Mouse (Mus musculus): ENCODE data around the gene Gm10112.
A peak's percentile ranks its signal among the peaks of the same experiment; 100 is the strongest.

Gm10112 gene

DNA sequence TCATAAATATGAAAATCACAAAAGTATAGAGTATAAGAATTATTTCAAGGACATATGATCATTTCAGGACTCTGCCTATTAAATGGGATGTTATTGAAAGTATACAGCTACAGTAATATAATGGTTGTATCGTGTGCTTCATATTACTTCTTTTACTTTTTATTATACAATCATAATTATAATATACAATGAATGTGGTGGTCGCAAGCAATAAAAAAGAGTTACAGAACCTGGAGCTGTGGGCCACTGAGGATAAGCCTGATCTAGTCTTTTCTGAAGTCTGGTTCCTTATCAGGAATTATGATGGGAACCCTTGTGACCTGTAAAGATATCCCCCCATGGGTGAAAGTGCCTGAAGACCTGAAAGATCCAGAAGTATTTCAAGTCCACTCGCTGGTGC is at the start of gene Gm10112:
Gm10112 (plus strand) TSS at position 301 of the 400 bp plus-strand sequence.
- no peak for DNase-seq (ENCODE audit: low spot score)

DNA sequence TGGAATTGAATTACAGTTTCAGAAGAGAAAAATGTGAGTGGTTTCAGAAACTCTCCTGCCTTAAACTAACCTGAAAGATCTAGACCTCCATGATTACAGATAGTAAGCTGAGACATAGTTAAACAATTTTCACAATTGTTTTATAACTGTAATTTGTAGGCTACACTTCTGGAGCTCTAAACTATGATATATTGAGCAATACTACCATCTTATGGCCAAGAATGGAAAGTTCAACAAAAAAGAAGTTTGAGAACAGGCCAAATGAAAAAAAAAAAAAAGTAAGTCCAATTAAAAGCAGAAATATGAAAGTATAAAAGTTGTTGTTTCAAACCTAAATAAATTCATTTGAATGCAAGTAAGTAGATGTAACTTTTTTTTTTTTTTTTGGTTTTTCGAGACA is 21.4 kb downstream of the Gm10112 start:
- no peak for DNase-seq (ENCODE audit: low spot score)

DNA sequence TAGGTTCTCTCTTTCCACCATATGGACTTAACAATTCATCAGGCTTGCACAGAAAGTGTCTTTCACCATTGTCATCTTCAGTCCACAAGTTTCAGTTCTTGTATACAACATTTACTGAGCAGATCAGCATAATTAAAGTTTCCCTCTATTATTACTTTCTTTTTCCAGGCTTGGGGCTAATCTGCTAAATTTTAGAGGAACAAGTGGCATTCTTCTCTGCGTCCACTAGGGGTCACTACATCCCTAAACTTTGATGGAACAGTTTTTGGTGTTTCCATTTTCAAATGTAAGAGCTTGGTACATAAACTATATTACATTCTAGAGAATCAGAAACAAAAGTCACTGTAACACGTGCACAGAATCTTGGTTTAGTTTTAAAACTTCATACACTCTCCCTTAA is 28.2 kb downstream of the Gm10112 start:
- DNase-seq (ENCODE audit: low spot score): no peak

DNA sequence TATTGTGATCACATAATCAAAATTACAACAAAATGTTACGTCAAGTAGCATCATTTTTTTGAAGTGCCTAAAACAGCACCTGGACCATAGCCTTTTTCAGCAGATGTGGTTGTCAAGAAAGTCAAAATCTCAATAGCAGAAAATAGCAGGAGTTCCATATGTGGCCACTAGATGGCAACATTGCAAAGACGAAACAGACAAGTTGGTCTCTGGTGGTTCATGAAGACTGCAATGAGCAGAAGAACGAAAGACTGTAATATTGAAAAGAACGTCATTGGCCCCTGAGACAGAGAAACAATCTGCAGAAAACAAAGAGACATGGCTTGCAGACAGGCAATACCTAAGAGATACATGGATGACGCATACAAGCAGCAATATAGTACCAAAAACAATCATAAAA is 42.1 kb downstream of the Gm10112 start:
- DNase-seq (ENCODE audit: low spot score): peak; percentile 8
